ENCODE assay signal across 7 mouse cellular contexts in genomic region chr13:9277621-9277960, GRCm38 (mm10). TPM values are rescaled to one million over a fixed set of nuclear protein-coding genes. Genes with fewer than 3 reads are reported as not detected.
DNase-seq lines count a peak whose midpoint lies in the region; ATAC-seq and TF ChIP-seq lines count a peak whose summit lies in the region.

No protein-coding gene starts in this region.

- peak overlapping the region; percentile 97 for H3K9ac ChIP-seq in forebrain, embryonic 16.5 days (replicated peaks; ENCODE audit: low read depth, low read length)

- no peak for DNase-seq in thymus, adult 2 months
- no peak for DNase-seq in thymus, postnatal 4 days
- peak; percentile 41 to 47 for DNase-seq in cerebellum, adult 18-20 months
- DNase-seq in kidney, adult 2 months: peak; percentile 18
- DNase-seq in spleen, postnatal 14 days (ENCODE audit: low spot score in 2 of 2): no peak

- no peak for ATAC-seq in forebrain, embryonic 16.5 days
- 0 out of 2 replicates have a peak, but pooled peaks have one; percentile 16 for ATAC-seq in megakaryocyte-erythroid progenitor cell, adult 5-6 weeks (replicated peaks; ENCODE audit: low FRiP score, low TSS enrichment, poor library complexity, severe bottlenecking)

- H3K27ac ChIP-seq in thymus, adult 2 months (ENCODE audit: control insufficient read depth, insufficient read depth, low read length): no peak overlapping the region
- peak overlapping the region; percentile 99 for H3K27ac ChIP-seq in forebrain, embryonic 16.5 days (ENCODE audit: low read length)
- no peak overlapping the region for H3K27ac ChIP-seq in kidney, adult 2 months (ENCODE audit: insufficient read depth, low read depth, low read length)

- no peak for TF ChIP-seq CTCF in thymus, adult 2 months (IDR thresholded peaks at IDR 0.05; ENCODE audit: borderline replicate concordance, control insufficient read depth, extremely low read depth, insufficient read depth, low read length, poor library complexity)
- no peak for TF ChIP-seq CTCF in kidney, adult 2 months (conservative IDR thresholded peaks at IDR 0.05; ENCODE audit: insufficient read depth, insufficient read length, low read depth, low read length)

- no peak for TF ChIP-seq POLR2A in thymus, adult 2 months (IDR thresholded peaks at IDR 0.05; ENCODE audit: control insufficient read depth, extremely low read depth, insufficient read depth, low read length, poor library complexity)
- no peak for TF ChIP-seq POLR2A in kidney, adult 2 months (IDR thresholded peaks at IDR 0.05; ENCODE audit: low read depth, low read length)

- WGBS in thymus, adult 2 months: 29% methylated on average over 15 of the region's 15 CpGs
- WGBS in forebrain, embryonic 16.5 days: under 1% methylated on average over 15 of the region's 15 CpGs
- 6% methylated on average over 15 of the region's 15 CpGs for WGBS in kidney, adult 2 months

- peaks cover 10% of the 10 kb centered on the region for H3K4me1 ChIP-seq in thymus, adult 2 months (replicated peaks; ENCODE audit: control insufficient read depth, insufficient read depth, low read length)
- H3K4me1 ChIP-seq in forebrain, embryonic 16.5 days (replicated peaks; ENCODE audit: control insufficient read depth, insufficient read depth, low read length): peaks cover 23% of the 10 kb centered on the region
- peaks cover 6% of the 10 kb centered on the region; the same call in 1 of the 2 replicates for H3K4me1 ChIP-seq in kidney, adult 2 months (ENCODE audit: control insufficient read depth, insufficient read depth, low read length)

- H3K27me3 ChIP-seq in thymus, adult 2 months (ENCODE audit: control insufficient read depth, insufficient read depth, low read length): no peaks in the 10 kb centered on the region; the same call in 1 of the 2 replicates
- H3K27me3 ChIP-seq in forebrain, embryonic 16.5 days (replicated peaks; ENCODE audit: control insufficient read depth, insufficient read depth, low read length): no peaks in the 10 kb centered on the region
- H3K27me3 ChIP-seq in kidney, adult 2 months (replicated peaks; ENCODE audit: control insufficient read depth, insufficient read depth, low read length): no peaks in the 10 kb centered on the region

- H3K36me3 ChIP-seq in thymus, adult 2 months (ENCODE audit: control insufficient read depth, insufficient read depth, low read length): no peaks in the 10 kb centered on the region
- no peaks in the 10 kb centered on the region for H3K36me3 ChIP-seq in forebrain, embryonic 16.5 days (ENCODE audit: control insufficient read depth, insufficient read depth)
- H3K36me3 ChIP-seq in kidney, adult 2 months (ENCODE audit: control insufficient read depth, insufficient read depth, low read length): no peaks in the 10 kb centered on the region

- no peaks in the 10 kb centered on the region for H3K9me3 ChIP-seq in forebrain, embryonic 16.5 days (ENCODE audit: control insufficient read depth, low read length)

- peak overlapping the region; percentile 69 for H3K4me3 ChIP-seq in thymus, adult 2 months (ENCODE audit: control insufficient read depth, insufficient read depth, low read length)
- peak overlapping the region; percentile 93 for H3K4me3 ChIP-seq in forebrain, embryonic 16.5 days (replicated peaks; ENCODE audit: low read length)
- H3K4me3 ChIP-seq in kidney, adult 2 months (ENCODE audit: insufficient read depth, low read depth, low read length): peak overlapping the region; percentile 79

- H3K4me2 ChIP-seq in forebrain, embryonic 16.5 days (ENCODE audit: low read length): peak overlapping the region; percentile 61

RNA-seq across cellular contexts. Expression of gene Dip2c, which starts 1.3 kb away (rescaled TPM):
- 5.3 and 6.5 TPM in 2 replicates for polyA plus RNA-seq in thymus, adult 2 months (2012; rRNA removed)
- 12.3 and 12.8 TPM in 2 replicates for polyA plus RNA-seq in forebrain, embryonic 16.5 days (2015; fragmentation: Nextera tagmentation; extraction: Ambion mirVana)
- 11.0 and 12.5 TPM in 2 replicates for polyA plus RNA-seq in kidney, adult 2 months (2012; rRNA removed)
- 1.0 and 2.4 TPM in 2 replicates for total RNA-seq in megakaryocyte-erythroid progenitor cell, adult 5-6 weeks (2014; fragmentation: Nextera tagmentation)
- 1.2 and 2.3 TPM in 2 replicates for total RNA-seq in megakaryocyte-erythroid progenitor cell, adult 5-6 weeks (2017)

Comparison
In these comparisons a context has a peak if more than half of its experiments do, and no peak if none do; other contexts are left out.
1. DNase-seq: peak in cerebellum, adult 18-20 months (2 of 2) and kidney, adult 2 months (single experiment); none in thymus, adult 2 months (single experiment), thymus, postnatal 4 days (single experiment) and spleen, postnatal 14 days (0 of 2).
2. Peak in every context shown above with its lines, with median percentiles within 50 percentile points of each other: H3K4me3 ChIP-seq.